Mouse (Mus musculus) heart, postnatal 0 days (tissue): ENCODE data around the gene Map3k5. TPM values are rescaled to one million over a fixed set of nuclear protein-coding genes. Genes with fewer than 3 reads are reported as not detected.
A peak's percentile ranks its signal among the peaks of the same experiment; 100 is the strongest.

ENCODE experiments used
- ATAC-seq: fragments of 200-750 bp; cut with Nextera tagmentation; 2 replicates; pipeline ENCODE4 v1.8.0; 2017; ENCODE audit warnings: low read depth, moderate number of reproducible peaks, moderate library complexity; ENCODE audit not compliant: insufficient read depth
- DNase-seq: peaks from one replicate; pipeline ENCODE4 v3.0.0-alpha.2; 2016; ENCODE audit warnings: low spot score
- H3K27ac ChIP-seq: fragments of 300-500 bp; sonication (generic); 2 replicates; pipeline ENCODE4 v1.5.1; 2014; ENCODE audit warnings: low read depth, mild to moderate bottlenecking
- H3K27me3 ChIP-seq: fragments of 300-500 bp; sonication (generic); 2 replicates; pipeline ENCODE4 v1.6.1; 2014; ENCODE audit warnings: low read length, mixed read lengths; ENCODE audit not compliant: control insufficient read depth, insufficient read depth
- H3K36me3 ChIP-seq: fragments of 300-500 bp; sonication (generic); replicated peaks from 2 replicates; pipeline ENCODE4 v1.6.1; 2014; ENCODE audit warnings: low read length, mixed read lengths; ENCODE audit not compliant: control insufficient read depth, insufficient read depth
- H3K4me1 ChIP-seq: fragments of 300-500 bp; sonication (generic); 2 replicates; pipeline ENCODE4 v1.6.1; 2014; ENCODE audit warnings: antibody characterized with exemption; ENCODE audit not compliant: control insufficient read depth, insufficient read depth
- H3K4me2 ChIP-seq: fragments of 300-500 bp; sonication (generic); 2 replicates; pipeline ENCODE4 v1.6.1; 2014; ENCODE audit warnings: low read depth, mild to moderate bottlenecking, low read length, moderate library complexity
- H3K4me3 ChIP-seq: fragments of 300-500 bp; sonication (generic); 2 replicates; pipeline ENCODE4 v1.5.1; 2014; ENCODE audit warnings: low read depth, low read length
- H3K9ac ChIP-seq: fragments of 300-500 bp; sonication (generic); replicated peaks from 2 replicates; pipeline ENCODE4 v1.6.1; 2014; ENCODE audit warnings: low read depth, low read length, mixed read lengths
- H3K9me3 ChIP-seq: fragments of 300-500 bp; sonication (generic); replicated peaks from 2 replicates; pipeline ENCODE4 v1.6.1; 2016; ENCODE audit warnings: low read length; ENCODE audit not compliant: control insufficient read depth
- CTCF ChIP-seq: IDR thresholded peaks from 2 replicates; pipeline ENCODE4 v1.5.1; 2016; ENCODE audit warnings: antibody characterized with exemption, control low read depth, low read depth
- EP300 ChIP-seq: IDR thresholded peaks from 2 replicates; pipeline ENCODE4 v1.6.1; 2016; ENCODE audit warnings: antibody characterized with exemption, low read depth
- WGBS: fragments of 180-500 bp; shearing (Covaris S2); extraction: QIAGEN DNeasy Blood & Tissue Kit; methylation state at CpG from one replicate; pipeline ENCODE4 v1.1.7; 2014; 5-methylcytosine and 5-hydroxymethylcytosine counted together
- polyA plus RNA-seq: library from polyadenylated mRNA; unstranded; fragments of >200 nt; fragmentation: Nextera tagmentation; extraction: Ambion mirVana; gene quantifications from 2 replicates; pipeline ENCODE4 v1.2.1, GENCODE M21; 2015
- total RNA-seq: library from RNA; depleted of rRNA; stranded (reverse); fragments of >200 nt; gene quantifications from 2 replicates; pipeline ENCODE4 v1.2.3, GENCODE M21; 2014; ENCODE audit warnings: low replicate concordance

Map3k5 gene
- total and polyA plus RNA-seq, 2 experiments from 2014 or later: 2.5 to 10.8 TPM

GRCm38 (mm10) chr10:20157021-20157726 lies 222.9 kb downstream of the Map3k5 start:
- Histone ChIP-seq H3K4me3 (no peak overlapping the region), H3K27me3 (no peaks in the 10 kb centered on the region), H3K9ac (no peak overlapping the region), H3K27ac (no peak overlapping the region), H3K4me2 (no peak overlapping the region), H3K9me3 (no peaks in the 10 kb centered on the region), H3K36me3 (no peaks in the 10 kb centered on the region), H3K4me1 (no peaks in the 10 kb centered on the region)
- 74% methylated on average over 8 of the region's 8 CpGs for WGBS
- DNase-seq (no peak), ATAC-seq (no peak)
- no peak for TF ChIP-seq EP300
- TF ChIP-seq CTCF: no peak

DNA sequence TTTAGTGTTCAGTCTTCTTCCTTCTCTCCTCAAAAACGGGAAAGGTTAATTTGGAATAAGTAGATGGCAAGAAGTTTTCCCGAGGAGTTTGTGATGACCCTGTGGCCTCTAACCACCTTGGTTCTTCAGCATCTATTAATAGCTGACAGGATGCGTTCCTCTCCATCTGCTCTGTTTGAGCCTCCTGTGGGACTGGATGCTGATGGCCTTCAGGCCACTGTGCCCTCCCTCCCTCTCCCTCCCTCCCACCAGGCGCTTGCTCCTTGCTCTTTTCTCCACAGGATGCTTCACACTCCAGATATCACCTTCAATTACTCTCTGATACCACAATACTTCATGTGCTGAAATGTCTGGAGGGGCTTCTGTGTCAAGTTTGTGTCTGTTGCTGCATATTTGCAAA lies 224.5 kb downstream of the Map3k5 start:
- DNase-seq (no peak), ATAC-seq (no peak)
- Histone ChIP-seq H3K27me3 (no peaks in the 10 kb centered on the region), H3K4me3 (no peak overlapping the region), H3K4me2 (no peak overlapping the region), H3K9me3 (no peaks in the 10 kb centered on the region), H3K4me1 (no peaks in the 10 kb centered on the region), H3K36me3 (no peaks in the 10 kb centered on the region), H3K9ac (no peak overlapping the region), H3K27ac (no peak overlapping the region)
- no peak for TF ChIP-seq CTCF
- WGBS: 24% methylated on average over 4 of the region's 4 CpGs

GRCm38 (mm10) chr10:20159308-20159707 lies 225.0 kb downstream of the Map3k5 start:
- H3K4me1 ChIP-seq: no peaks in the 10 kb centered on the region
- H3K9me3 ChIP-seq: no peaks in the 10 kb centered on the region
- 0 out of 2 replicates have a peak, but pooled peaks have one; percentile 41 for ATAC-seq
- H3K27ac ChIP-seq: no peak overlapping the region
- no peaks in the 10 kb centered on the region for H3K27me3 ChIP-seq
- 63% methylated on average over 5 of the region's 5 CpGs for WGBS
- H3K4me2 ChIP-seq: no peak overlapping the region
- H3K4me3 ChIP-seq: no peak overlapping the region
- no peak overlapping the region for H3K9ac ChIP-seq
- DNase-seq: no peak
- H3K36me3 ChIP-seq: no peaks in the 10 kb centered on the region
- no peak for TF ChIP-seq CTCF
- no peak for TF ChIP-seq EP300

GRCm38 (mm10) chr10:20160914-20161313 lies 226.6 kb downstream of the Map3k5 start:
- WGBS: 34% methylated on average over 8 of the region's 8 CpGs
- H3K4me1 ChIP-seq: no peaks in the 10 kb centered on the region
- H3K27me3 ChIP-seq: no peaks in the 10 kb centered on the region
- no peak overlapping the region for H3K9ac ChIP-seq
- no peak overlapping the region for H3K4me2 ChIP-seq
- no peak; the same call in 1 of the 2 replicates for TF ChIP-seq CTCF
- no peak for TF ChIP-seq EP300
- H3K27ac ChIP-seq: no peak overlapping the region
- no peaks in the 10 kb centered on the region for H3K9me3 ChIP-seq
- no peak overlapping the region for H3K4me3 ChIP-seq
- ATAC-seq (no peak), DNase-seq (no peak)
- no peaks in the 10 kb centered on the region for H3K36me3 ChIP-seq

DNA sequence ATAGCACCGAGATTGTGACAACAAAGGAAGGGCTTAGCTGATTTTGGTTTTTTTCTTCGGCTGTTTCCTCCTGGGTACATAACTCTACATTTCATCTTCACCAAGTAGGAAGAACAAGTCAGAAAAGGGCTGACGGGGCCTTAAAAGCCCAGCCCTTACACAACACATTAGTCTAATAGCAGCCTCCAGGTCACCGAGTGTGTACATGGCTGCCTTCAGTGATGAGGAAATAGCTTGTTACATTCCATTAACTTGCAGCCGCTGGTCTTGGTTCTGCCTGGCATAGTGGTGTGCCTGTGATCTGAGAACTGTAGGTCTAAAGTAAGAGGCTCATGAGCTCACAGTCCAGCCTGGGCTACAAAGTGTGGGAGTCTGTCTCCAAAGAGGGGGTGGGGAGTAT lies 230.5 kb downstream of the Map3k5 start:
- Histone ChIP-seq H3K4me2 (no peak overlapping the region), H3K36me3 (no peaks in the 10 kb centered on the region), H3K4me3 (no peak overlapping the region), H3K9ac (no peak overlapping the region), H3K4me1 (no peaks in the 10 kb centered on the region), H3K27me3 (no peaks in the 10 kb centered on the region), H3K27ac (no peak overlapping the region), H3K9me3 (no peaks in the 10 kb centered on the region)
- ATAC-seq: no peak
- WGBS: 82% methylated on average over 5 of the region's 5 CpGs
- DNase-seq: no peak
- no peak for TF ChIP-seq CTCF

- DNase-seq (no peak), ATAC-seq (no peak)
- Histone ChIP-seq H3K36me3 (no peaks in the 10 kb centered on the region), H3K9ac (no peak overlapping the region), H3K4me3 (no peak overlapping the region), H3K27me3 (no peaks in the 10 kb centered on the region), H3K4me1 (no peaks in the 10 kb centered on the region), H3K4me2 (no peak overlapping the region), H3K9me3 (no peaks in the 10 kb centered on the region), H3K27ac (no peak overlapping the region)
- 73% methylated on average over 11 of the region's 11 CpGs for WGBS
- TF ChIP-seq CTCF (no peak), EP300 (no peak)
These were observed 232.5 kb downstream of the Map3k5 start for GRCm38 (mm10) chr10:20166797-20167196.
